Mouse (Mus musculus) bone marrow macrophage, adult 2 months (primary cell): ENCODE data around the gene Gm49325.

Experiments used
- CTCF ChIP-seq: IDR thresholded peaks from 2 replicates; pipeline ENCODE4 v1.5.1; 2012; ENCODE audit warnings: low read depth, mild to moderate bottlenecking, low read length, moderate library complexity
- POLR2A ChIP-seq: IDR thresholded peaks from 2 replicates; pipeline ENCODE4 v1.6.1; 2012; ENCODE audit warnings: mild to moderate bottlenecking, low read depth, low read length, borderline replicate concordance

- TF ChIP-seq POLR2A (no peak), CTCF (no peak)
Measured at GRCm38 (mm10) chr10:77582285-77582618, 23.7 kb upstream of the Gm49325 start.
